Mouse (Mus musculus) hindbrain, embryonic 14.5 days (tissue): ENCODE data around the gene Mocs2. TPM values are rescaled to one million over a fixed set of nuclear protein-coding genes. Genes with fewer than 3 reads are reported as not detected.

Source experiments
- ATAC-seq: fragments of 200-750 bp; cut with Nextera tagmentation; 2 replicates; pipeline ENCODE4 v1.8.0; 2017; ENCODE audit warnings: moderate number of reproducible peaks, mild to moderate bottlenecking, moderate TSS enrichment, moderate library complexity; ENCODE audit not compliant: low FRiP score
- DNase-seq: peaks from one replicate; pipeline ENCODE4 v3.0.0-alpha.2; 2015; ENCODE audit warnings: low spot score
- H3K27ac ChIP-seq: fragments of 300-500 bp; sonication (generic); 2 replicates; pipeline ENCODE4 v1.5.1; 2014; ENCODE audit warnings: mild to moderate bottlenecking, moderate library complexity
- H3K27me3 ChIP-seq: fragments of 300-500 bp; sonication (generic); 2 replicates; pipeline ENCODE4 v1.6.1; 2014; ENCODE audit warnings: mild to moderate bottlenecking, low read length, mixed read lengths; ENCODE audit not compliant: control insufficient read depth, insufficient read depth
- H3K36me3 ChIP-seq: fragments of 300-500 bp; sonication (generic); replicated peaks from 2 replicates; pipeline ENCODE4 v1.6.1; 2014; ENCODE audit not compliant: control insufficient read depth, insufficient read depth
- H3K4me1 ChIP-seq: fragments of 300-500 bp; sonication (generic); replicated peaks from 2 replicates; pipeline ENCODE4 v1.6.1; 2014; ENCODE audit warnings: antibody characterized with exemption, low read length, mixed read lengths; ENCODE audit not compliant: control insufficient read depth, insufficient read depth
- H3K4me2 ChIP-seq: fragments of 300-500 bp; sonication (generic); replicated peaks from 2 replicates; pipeline ENCODE4 v1.6.1; 2014; ENCODE audit warnings: mild to moderate bottlenecking, moderate library complexity
- H3K4me3 ChIP-seq: fragments of 300-500 bp; sonication (generic); replicated peaks from 2 replicates; pipeline ENCODE4 v1.5.1; 2014; ENCODE audit warnings: mild to moderate bottlenecking, low read length
- H3K9ac ChIP-seq: fragments of 300-500 bp; sonication (generic); 2 replicates; pipeline ENCODE4 v1.6.1; 2014
- H3K9me3 ChIP-seq: fragments of 300-500 bp; sonication (generic); 2 replicates; pipeline ENCODE4 v1.6.1; 2016; ENCODE audit warnings: low read length; ENCODE audit not compliant: control insufficient read depth
- WGBS: fragments of 180-500 bp; shearing (Covaris S2); extraction: QIAGEN DNeasy Blood & Tissue Kit; methylation state at CpG from one replicate; pipeline ENCODE4 v1.1.7; 2014; 5-methylcytosine and 5-hydroxymethylcytosine counted together
- polyA plus RNA-seq: library from polyadenylated mRNA; unstranded; fragments of >200 nt; fragmentation: Nextera tagmentation; extraction: Ambion mirVana; gene quantifications from 2 replicates; pipeline ENCODE4 v1.2.1, GENCODE M21; 2014

Mocs2 gene
- polyA plus RNA-seq, 1 experiment from 2014 or later = 127 TPM

DNA sequence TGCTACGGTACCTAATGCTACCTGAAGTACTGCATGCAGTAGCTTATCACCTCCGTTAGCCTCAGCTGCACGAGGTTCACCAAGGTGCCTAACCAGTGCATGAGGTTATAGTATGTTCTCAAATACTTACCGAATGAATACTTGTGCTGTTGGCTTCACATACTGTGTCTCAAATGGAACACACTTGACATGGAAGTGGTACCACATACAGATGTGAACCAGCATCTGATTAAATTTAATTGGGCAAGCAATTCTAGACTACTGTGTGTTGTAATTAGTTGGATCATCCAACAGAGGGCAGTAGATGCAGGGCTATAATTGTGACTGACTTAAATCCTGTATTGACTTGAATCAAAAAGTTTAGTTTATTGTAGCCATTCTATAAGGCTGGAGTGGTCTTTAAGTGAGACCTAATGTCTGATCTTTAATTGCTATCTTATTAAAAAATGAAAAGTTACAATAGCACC, 13.4 kb downstream of the Mocs2 start:
- 82% methylated on average over 4 of the region's 4 CpGs for WGBS
- Histone ChIP-seq H3K4me1 (no peaks in the 10 kb centered on the region), H3K9ac (no peak overlapping the region), H3K4me2 (no peak overlapping the region), H3K27ac (no peak overlapping the region), H3K4me3 (no peak overlapping the region), H3K27me3 (no peaks in the 10 kb centered on the region), H3K36me3 (peaks cover 45% of the 10 kb centered on the region), H3K9me3 (no peaks in the 10 kb centered on the region)
- DNase-seq = peak; percentile 77
- ATAC-seq = peak; percentile 28; the same call in 1 of the 2 replicates

DNA sequence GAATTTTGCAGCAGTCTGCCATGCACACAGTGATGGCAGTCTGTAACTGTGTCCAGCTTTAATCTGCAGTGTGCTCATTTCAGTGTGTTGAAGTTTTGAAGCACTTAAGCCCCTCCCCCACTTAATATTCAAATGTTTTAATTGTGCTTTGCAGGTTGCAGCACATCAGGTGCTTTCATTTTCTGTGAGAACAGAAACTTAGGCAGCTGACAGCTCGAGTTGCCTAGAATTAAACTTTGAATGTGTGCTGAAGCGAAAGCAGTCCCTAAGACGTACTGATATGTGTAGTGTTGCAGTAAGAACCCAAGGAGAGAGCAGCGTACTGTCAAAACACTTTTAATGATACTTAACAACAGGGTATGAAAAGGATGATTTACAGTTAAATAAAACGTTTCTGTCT, 14.7 kb downstream of the Mocs2 start:
- no peak for DNase-seq
- H3K9ac ChIP-seq = no peak overlapping the region
- no peak overlapping the region for H3K27ac ChIP-seq
- no peaks in the 10 kb centered on the region; the same call in 1 of the 2 replicates for H3K4me1 ChIP-seq
- no peaks in the 10 kb centered on the region for H3K9me3 ChIP-seq
- no peaks in the 10 kb centered on the region for H3K27me3 ChIP-seq
- H3K4me2 ChIP-seq = no peak overlapping the region
- peaks cover 34% of the 10 kb centered on the region for H3K36me3 ChIP-seq
- 74% methylated on average over 5 of the region's 5 CpGs for WGBS
- ATAC-seq = no peak
- no peak overlapping the region for H3K4me3 ChIP-seq

DNA sequence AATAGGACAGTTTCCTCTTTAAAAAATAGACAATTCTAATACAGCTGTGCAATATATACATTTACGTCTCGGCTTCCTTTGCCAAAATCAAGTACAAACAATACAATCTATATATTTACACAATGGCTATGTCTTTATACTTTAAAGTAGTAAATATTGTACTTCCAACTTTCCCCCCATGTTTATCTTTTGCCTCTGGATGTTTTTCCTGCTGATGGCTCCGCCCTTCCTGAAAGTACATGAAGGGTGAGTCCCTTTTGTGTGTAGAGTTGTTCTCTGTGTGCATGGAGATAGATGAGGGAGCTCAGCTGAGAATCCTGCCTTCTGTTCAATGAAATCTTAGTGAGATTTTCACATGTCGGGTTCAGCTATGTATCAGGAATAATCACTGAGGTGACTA, 15.3 kb downstream of the Mocs2 start:
- WGBS = 94% methylated on average over 4 of the region's 4 CpGs
- Histone ChIP-seq H3K9me3 (no peaks in the 10 kb centered on the region), H3K27ac (no peak overlapping the region), H3K4me2 (no peak overlapping the region), H3K4me1 (no peaks in the 10 kb centered on the region; the same call in 1 of the 2 replicates), H3K27me3 (no peaks in the 10 kb centered on the region), H3K4me3 (no peak overlapping the region), H3K36me3 (peaks cover 28% of the 10 kb centered on the region), H3K9ac (no peak overlapping the region)
- ATAC-seq = no peak
- no peak for DNase-seq

DNA sequence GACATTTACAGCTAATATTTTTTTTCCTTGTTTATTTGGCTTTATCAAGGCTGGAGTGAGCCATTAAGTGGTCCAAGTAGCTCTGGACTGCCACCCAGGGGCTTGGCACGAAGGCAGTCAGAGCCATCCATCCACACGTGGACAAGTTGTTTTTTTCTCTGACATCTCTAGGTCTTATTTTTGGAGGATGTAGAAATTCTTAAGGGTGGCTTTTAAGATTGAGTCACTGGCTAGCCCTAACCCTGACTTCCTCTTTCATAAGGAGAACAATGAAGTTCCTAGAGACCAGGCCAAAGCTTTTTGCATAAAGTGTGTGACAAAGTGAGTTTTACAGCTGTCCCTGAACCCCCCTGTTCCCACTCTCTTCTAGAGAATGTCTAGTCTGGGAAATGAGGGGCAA, 16.5 kb downstream of the Mocs2 start:
- no peak for ATAC-seq
- Histone ChIP-seq H3K27ac (no peak overlapping the region), H3K9me3 (no peaks in the 10 kb centered on the region), H3K9ac (no peak overlapping the region), H3K4me2 (no peak overlapping the region), H3K27me3 (no peaks in the 10 kb centered on the region), H3K4me1 (peaks cover 3% of the 10 kb centered on the region; the same call in 1 of the 2 replicates), H3K4me3 (no peak overlapping the region), H3K36me3 (peaks cover 21% of the 10 kb centered on the region)
- 63% methylated on average over 2 of the region's 2 CpGs for WGBS
- no peak for DNase-seq

DNA sequence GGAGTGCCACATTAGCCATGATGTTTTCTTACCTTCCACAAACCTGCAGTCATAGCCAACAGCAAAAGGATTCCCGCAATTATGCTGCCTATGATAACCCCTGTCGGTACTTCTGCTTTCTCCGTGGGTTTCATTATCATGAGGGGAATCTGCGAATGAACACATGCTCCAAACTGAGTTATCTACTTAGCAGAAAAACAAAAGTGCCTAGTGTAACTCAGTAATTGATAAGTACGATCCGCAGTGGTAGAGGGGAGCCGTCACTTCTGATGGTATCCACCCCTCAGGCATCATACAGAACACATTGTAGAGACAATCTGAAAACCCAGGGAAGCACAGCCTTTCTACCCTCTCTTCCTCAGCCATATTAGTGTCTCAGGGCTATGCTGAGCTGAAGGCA, 19.0 kb downstream of the Mocs2 start:
- H3K4me1 ChIP-seq = peaks cover 3% of the 10 kb centered on the region; the same call in 1 of the 2 replicates
- ATAC-seq = no peak
- DNase-seq = no peak
- H3K9me3 ChIP-seq = no peaks in the 10 kb centered on the region
- H3K4me3 ChIP-seq = no peak overlapping the region
- no peak overlapping the region for H3K27ac ChIP-seq
- H3K4me2 ChIP-seq = no peak overlapping the region
- no peaks in the 10 kb centered on the region for H3K27me3 ChIP-seq
- H3K9ac ChIP-seq = no peak overlapping the region
- WGBS = 81% methylated on average over 7 of the region's 7 CpGs
- 0 out of 2 replicates have a peak, but pooled peaks cover 4% of the 10 kb centered on the region for H3K36me3 ChIP-seq

DNA sequence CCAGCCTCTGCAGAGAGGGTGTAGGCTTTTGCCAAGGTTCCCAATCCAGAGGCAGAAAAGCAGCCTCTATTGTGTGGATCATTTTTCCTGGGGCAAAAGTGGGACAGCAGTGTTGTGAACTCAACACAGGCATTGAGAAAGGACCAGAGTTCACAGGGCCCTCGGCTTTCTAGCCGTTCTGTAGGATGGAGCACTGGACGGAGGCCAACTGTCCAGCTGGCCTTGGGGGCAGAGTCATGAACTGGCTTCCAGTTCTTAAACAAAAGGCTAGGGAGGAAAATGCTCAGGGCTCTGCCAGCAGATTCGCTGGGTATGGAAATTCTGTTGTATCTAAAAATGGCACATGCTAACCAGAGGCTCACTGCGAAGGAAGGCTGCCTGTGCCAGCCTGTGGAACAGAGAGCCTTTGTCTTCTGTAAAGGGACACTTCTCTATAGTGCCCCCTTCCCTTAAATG, 20.5 kb downstream of the Mocs2 start:
- DNase-seq = peak; percentile 53
- ATAC-seq = peak; percentile 91
- peak overlapping the region; percentile 43 for H3K27ac ChIP-seq
- no peaks in the 10 kb centered on the region for H3K9me3 ChIP-seq
- H3K9ac ChIP-seq = no peak overlapping the region
- H3K27me3 ChIP-seq = no peaks in the 10 kb centered on the region
- WGBS = 25% methylated on average over 5 of the region's 5 CpGs
- H3K4me3 ChIP-seq = no peak overlapping the region
- H3K4me1 ChIP-seq = peaks cover 3% of the 10 kb centered on the region; the same call in 1 of the 2 replicates
- H3K36me3 ChIP-seq = 0 out of 2 replicates have a peak, but pooled peaks cover 4% of the 10 kb centered on the region
- H3K4me2 ChIP-seq = no peak overlapping the region

DNA sequence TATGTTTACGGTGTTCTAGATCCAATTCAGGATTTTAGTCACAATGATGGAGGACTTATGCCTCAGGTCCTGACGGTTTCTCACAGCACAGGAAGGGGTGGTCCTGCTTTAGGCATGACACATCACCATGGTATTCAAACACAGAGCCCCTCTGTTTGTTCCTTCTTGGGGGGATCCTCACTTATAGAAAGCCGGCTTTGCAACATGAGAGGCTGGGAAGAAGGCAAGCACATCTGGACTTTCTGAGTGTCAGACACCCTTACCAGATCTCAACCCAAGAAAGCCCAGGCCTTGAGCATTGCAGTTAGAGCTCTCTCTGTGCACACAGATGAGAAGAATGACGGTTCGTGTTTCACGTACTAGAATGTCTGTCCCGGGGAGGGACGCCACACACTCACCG, 21.1 kb downstream of the Mocs2 start:
- ATAC-seq (peak; percentile 42; the same call in 1 of the 2 replicates), DNase-seq (no peak)
- Histone ChIP-seq H3K36me3 (0 out of 2 replicates have a peak, but pooled peaks cover 4% of the 10 kb centered on the region), H3K9me3 (no peaks in the 10 kb centered on the region), H3K4me3 (no peak overlapping the region), H3K27me3 (no peaks in the 10 kb centered on the region), H3K4me1 (peaks cover 3% of the 10 kb centered on the region; the same call in 1 of the 2 replicates), H3K27ac (peak overlapping the region; percentile 43), H3K9ac (no peak overlapping the region), H3K4me2 (no peak overlapping the region)
- 74% methylated on average over 9 of the region's 9 CpGs for WGBS

DNA sequence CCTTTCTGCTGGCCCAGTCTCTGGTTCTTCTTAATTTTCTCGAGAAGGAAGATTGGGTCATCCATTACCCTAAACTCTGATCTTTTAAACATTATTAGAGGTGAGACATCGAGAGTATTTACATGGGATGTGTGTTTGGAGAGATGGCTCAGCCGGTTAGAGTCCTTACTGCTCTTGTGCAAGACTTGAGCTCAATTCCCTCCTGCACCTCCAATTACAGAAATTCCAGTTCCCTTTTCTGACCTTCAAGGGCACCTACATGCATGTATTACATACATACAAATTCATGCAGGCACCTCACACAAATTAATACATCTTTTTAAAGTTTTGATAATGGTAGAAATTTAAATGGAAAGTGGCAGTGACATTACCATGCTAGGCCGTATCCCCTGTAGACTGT, 22.5 kb downstream of the Mocs2 start:
- WGBS = 95% methylated on average over 4 of the region's 4 CpGs
- ATAC-seq = no peak
- peaks cover 3% of the 10 kb centered on the region; the same call in 1 of the 2 replicates for H3K4me1 ChIP-seq

DNA sequence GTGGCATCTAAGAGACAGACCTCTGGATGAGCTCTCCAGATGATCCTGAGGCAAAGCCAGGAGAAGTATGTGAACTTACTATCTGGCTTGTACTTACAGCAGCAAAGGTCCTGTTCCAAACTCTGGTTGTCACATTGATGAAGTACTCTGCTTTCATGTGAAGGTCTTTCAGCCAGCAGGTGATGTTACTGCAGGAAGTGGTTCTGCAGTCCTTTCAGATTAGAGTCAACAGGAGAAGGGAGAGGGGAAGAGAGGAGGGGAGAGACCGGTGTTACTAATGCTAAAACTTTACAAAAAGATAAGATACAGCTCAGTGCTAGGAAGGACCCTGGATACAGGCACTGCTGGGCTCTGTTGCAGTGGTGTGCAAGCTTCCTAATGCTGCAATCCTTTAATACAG, 25.3 kb downstream of the Mocs2 start:
- no peaks in the 10 kb centered on the region for H3K36me3 ChIP-seq
- ATAC-seq (no peak), DNase-seq (no peak)
- 92% methylated on average over 1 of the region's 1 CpGs for WGBS
- H3K27me3 ChIP-seq = no peaks in the 10 kb centered on the region
- no peak overlapping the region for H3K27ac ChIP-seq
- 0 out of 2 replicates have a peak, but pooled peaks cover 3% of the 10 kb centered on the region for H3K4me1 ChIP-seq
- no peak overlapping the region for H3K4me2 ChIP-seq
- no peak overlapping the region for H3K9ac ChIP-seq
- H3K4me3 ChIP-seq = no peak overlapping the region
- H3K9me3 ChIP-seq = no peaks in the 10 kb centered on the region

More for the DNA sequence above, 22.5 kb downstream of the Mocs2 start:
- Histone ChIP-seq H3K27me3 (no peaks in the 10 kb centered on the region), H3K4me3 (no peak overlapping the region), H3K4me2 (no peak overlapping the region), H3K9me3 (no peaks in the 10 kb centered on the region), H3K9ac (no peak overlapping the region), H3K36me3 (0 out of 2 replicates have a peak, but pooled peaks cover 4% of the 10 kb centered on the region), H3K27ac (no peak overlapping the region)
- no peak for DNase-seq

DNA sequence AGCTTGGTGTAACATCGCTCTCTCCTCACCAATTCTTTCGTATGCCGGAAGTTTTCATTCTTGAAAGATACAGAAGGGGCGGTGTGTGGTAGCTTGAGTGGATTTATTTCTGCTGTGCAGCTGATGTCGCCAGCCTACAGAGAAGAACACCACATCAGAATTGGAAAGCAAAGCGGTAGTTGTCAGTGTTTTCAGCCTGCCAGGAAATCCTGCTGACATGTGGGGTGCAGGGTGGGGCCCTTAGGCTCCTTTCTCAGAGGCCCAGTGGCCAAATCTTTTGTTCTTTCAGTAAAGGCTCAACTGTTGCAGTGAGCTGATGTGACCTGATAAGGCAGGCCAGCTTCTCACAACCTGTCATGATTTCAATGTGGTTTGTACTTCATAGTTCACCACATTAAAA, 27.8 kb downstream of the Mocs2 start:
- Histone ChIP-seq H3K27me3 (no peaks in the 10 kb centered on the region), H3K9ac (no peak overlapping the region), H3K4me1 (no peaks in the 10 kb centered on the region), H3K4me3 (no peak overlapping the region), H3K36me3 (no peaks in the 10 kb centered on the region), H3K4me2 (no peak overlapping the region), H3K9me3 (no peaks in the 10 kb centered on the region), H3K27ac (no peak overlapping the region)
- no peak for DNase-seq
- WGBS = 86% methylated on average over 6 of the region's 6 CpGs
- ATAC-seq = no peak
